Mouse (Mus musculus): ENCODE results near the gene Col15a1.

Col15a1 gene

GRCm38 (mm10) chr4:47302610-47303009 lies 94.6 kb downstream of the Col15a1 start:
- Histone ChIP-seq H3K4me3 (replicated peaks; ENCODE audit: low read length) (no peak overlapping the region), H3K36me3 (ENCODE audit: insufficient read depth, low read length) (no peaks in the 10 kb centered on the region), H3K27me3 (ENCODE audit: insufficient read depth, low read length) (peaks cover 4% of the 10 kb centered on the region; the same call in 1 of the 2 replicates), H3K4me1 (replicated peaks; ENCODE audit: low read depth, low read length) (no peaks in the 10 kb centered on the region), H3K9me3 (ENCODE audit: low read length) (peaks cover 30% of the 10 kb centered on the region)
- TF ChIP-seq NANOG (IDR thresholded peaks at IDR 0.05; ENCODE audit: borderline replicate concordance, low read length) = no peak
- no peak for TF ChIP-seq CTCF (conservative IDR thresholded peaks at IDR 0.05; ENCODE audit: low read length)
- TF ChIP-seq POU5F1 (IDR thresholded peaks at IDR 0.05; ENCODE audit: borderline replicate concordance, low read length) = no peak

DNA sequence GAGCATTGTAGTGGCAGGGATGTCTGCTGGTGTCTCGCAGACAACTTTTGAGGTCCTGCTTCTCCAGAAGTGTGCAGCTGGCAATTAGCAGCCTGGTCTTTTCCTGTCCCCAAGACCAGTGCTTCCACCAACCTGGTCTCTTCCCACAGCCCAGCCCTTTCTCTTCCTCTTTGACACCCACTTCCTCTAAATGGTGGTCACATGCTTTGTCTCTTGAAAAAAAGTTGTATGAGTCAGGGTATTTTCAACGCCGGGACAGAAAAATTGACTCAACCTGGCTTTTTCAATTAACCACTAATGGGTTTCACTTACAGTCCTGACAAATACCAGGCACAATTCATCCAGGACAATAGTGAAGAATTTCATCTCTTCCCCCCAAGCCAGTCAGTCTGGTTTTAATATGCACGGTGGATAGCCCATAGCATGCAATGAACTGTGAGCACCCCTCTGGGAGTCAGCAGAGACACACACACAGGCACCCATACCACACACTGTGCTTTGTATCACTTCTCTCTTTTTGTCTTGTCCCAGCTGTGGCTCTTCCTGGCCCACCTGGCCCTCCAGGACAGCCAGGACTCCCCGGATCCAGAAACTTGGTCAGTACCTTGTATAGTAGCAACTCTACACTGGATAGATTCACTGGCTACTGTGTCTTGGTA lies 95.5 kb downstream of the Col15a1 start:
- H3K4me1 ChIP-seq (replicated peaks; ENCODE audit: low read depth, low read length) = no peaks in the 10 kb centered on the region
- TF ChIP-seq CTCF (conservative IDR thresholded peaks at IDR 0.05; ENCODE audit: low read length) (no peak), POU5F1 (IDR thresholded peaks at IDR 0.05; ENCODE audit: borderline replicate concordance, low read length) (no peak), NANOG (IDR thresholded peaks at IDR 0.05; ENCODE audit: borderline replicate concordance, low read length) (no peak)

DNA sequence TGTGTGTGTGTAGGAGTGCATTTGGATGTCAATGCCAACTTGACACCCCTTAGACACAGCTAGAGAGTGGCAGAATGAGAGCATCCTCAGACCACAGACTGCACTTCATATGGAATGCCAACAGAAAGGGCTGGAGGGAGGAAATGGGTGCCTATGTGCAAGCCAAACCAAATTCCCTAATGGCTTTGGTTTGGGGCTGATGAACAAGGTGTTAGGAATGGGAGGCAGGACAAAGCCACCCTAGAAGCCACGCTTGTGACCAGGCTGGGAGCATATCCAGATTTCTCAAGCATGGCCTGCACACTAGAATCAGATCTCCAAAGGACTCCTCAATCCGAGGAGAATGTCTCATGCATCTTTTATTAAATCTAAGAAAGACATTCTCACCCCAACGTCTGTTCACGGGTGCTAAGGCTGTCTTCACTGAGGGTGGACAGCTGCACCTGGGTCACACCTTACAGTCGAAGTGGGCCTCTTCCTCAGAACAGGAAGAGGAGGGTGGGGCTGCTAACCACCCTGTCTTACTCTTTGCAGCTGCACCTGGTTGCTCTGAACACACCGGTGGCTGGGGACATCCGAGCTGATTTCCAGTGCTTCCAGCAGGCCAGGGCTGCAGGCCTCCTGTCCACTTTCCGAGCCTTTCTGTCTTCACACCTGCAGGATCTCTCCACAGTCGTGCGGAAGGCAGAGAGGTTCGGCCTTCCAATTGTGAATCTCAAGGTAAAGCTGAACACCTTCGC lies 102.1 kb downstream of the Col15a1 start:
- H3K4me3 ChIP-seq (replicated peaks; ENCODE audit: low read length) = no peak overlapping the region
- peaks cover 3% of the 10 kb centered on the region; the same call in 1 of the 2 replicates for H3K27me3 ChIP-seq (ENCODE audit: insufficient read depth, low read length)
- H3K4me1 ChIP-seq (replicated peaks; ENCODE audit: low read depth, low read length) = no peaks in the 10 kb centered on the region
- TF ChIP-seq CTCF (conservative IDR thresholded peaks at IDR 0.05; ENCODE audit: low read length) (no peak), POU5F1 (IDR thresholded peaks at IDR 0.05; ENCODE audit: borderline replicate concordance, low read length) (no peak), NANOG (IDR thresholded peaks at IDR 0.05; ENCODE audit: borderline replicate concordance, low read length) (no peak)
- H3K9me3 ChIP-seq (ENCODE audit: low read length) = peaks cover 15% of the 10 kb centered on the region
- no peaks in the 10 kb centered on the region for H3K36me3 ChIP-seq (ENCODE audit: insufficient read depth, low read length)

More for the DNA sequence above, 95.5 kb downstream of the Col15a1 start:
- Histone ChIP-seq H3K9me3 (ENCODE audit: low read length) (peaks cover 22% of the 10 kb centered on the region), H3K4me3 (replicated peaks; ENCODE audit: low read length) (no peak overlapping the region), H3K36me3 (ENCODE audit: insufficient read depth, low read length) (no peaks in the 10 kb centered on the region), H3K27me3 (ENCODE audit: insufficient read depth, low read length) (peaks cover 4% of the 10 kb centered on the region; the same call in 1 of the 2 replicates)

DNA sequence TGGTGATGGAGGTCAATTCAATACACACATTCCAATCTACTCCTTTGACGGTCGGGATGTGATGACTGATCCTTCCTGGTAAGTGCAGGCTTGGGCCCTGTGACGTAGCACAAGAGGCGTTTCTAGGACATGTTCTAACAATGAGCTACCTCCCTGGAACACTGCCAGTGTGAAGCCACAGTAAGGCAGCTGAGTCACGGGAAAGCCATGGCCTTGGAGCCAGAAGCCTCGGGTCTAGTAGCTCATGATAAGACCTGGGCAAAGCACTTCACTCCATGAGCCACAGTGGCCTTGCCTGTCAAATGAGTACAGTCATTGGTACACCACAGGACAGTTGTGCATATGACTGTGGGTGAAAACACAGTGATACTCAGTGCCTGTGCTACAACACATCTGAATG lies 102.9 kb downstream of the Col15a1 start:
- TF ChIP-seq NANOG (IDR thresholded peaks at IDR 0.05; ENCODE audit: borderline replicate concordance, low read length) = no peak
- TF ChIP-seq CTCF (conservative IDR thresholded peaks at IDR 0.05; ENCODE audit: low read length) = no peak
- no peak for TF ChIP-seq POU5F1 (IDR thresholded peaks at IDR 0.05; ENCODE audit: borderline replicate concordance, low read length)
- H3K4me1 ChIP-seq (replicated peaks; ENCODE audit: low read depth, low read length) = no peaks in the 10 kb centered on the region
- H3K4me3 ChIP-seq (replicated peaks; ENCODE audit: low read length) = no peak overlapping the region
- peaks cover 23% of the 10 kb centered on the region for H3K9me3 ChIP-seq (ENCODE audit: low read length)
- H3K27me3 ChIP-seq (ENCODE audit: insufficient read depth, low read length) = peaks cover 3% of the 10 kb centered on the region; the same call in 1 of the 2 replicates
- no peaks in the 10 kb centered on the region for H3K36me3 ChIP-seq (ENCODE audit: insufficient read depth, low read length)

DNA sequence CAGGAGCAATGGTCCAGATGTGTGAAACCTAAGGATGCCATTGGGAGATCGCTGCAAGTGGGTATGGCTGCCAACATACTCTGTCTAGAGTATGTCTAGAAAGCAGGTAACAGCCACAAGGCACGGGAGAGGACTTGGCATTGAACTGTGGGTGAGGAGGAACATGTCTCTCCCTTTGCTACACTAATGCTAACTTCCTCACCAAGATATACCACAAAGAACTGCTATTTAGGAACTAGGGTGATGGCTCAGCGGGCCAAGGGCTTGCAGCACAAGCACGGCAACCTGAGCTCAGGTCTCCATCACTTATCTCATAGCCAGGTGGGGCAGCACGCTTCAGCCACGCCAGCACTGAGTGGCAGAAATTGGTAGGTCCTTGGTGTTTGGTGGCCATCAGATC lies 103.5 kb downstream of the Col15a1 start:
- Histone ChIP-seq H3K36me3 (ENCODE audit: insufficient read depth, low read length) (no peaks in the 10 kb centered on the region), H3K4me3 (replicated peaks; ENCODE audit: low read length) (no peak overlapping the region), H3K9me3 (ENCODE audit: low read length) (peaks cover 23% of the 10 kb centered on the region), H3K4me1 (replicated peaks; ENCODE audit: low read depth, low read length) (no peaks in the 10 kb centered on the region), H3K27me3 (ENCODE audit: insufficient read depth, low read length) (peaks cover 3% of the 10 kb centered on the region; the same call in 1 of the 2 replicates)
- no peak for TF ChIP-seq POU5F1 (IDR thresholded peaks at IDR 0.05; ENCODE audit: borderline replicate concordance, low read length)
- no peak for TF ChIP-seq CTCF (conservative IDR thresholded peaks at IDR 0.05; ENCODE audit: low read length)
- TF ChIP-seq NANOG (IDR thresholded peaks at IDR 0.05; ENCODE audit: borderline replicate concordance, low read length) = no peak

GRCm38 (mm10) chr4:47311929-47312328 lies 104.0 kb downstream of the Col15a1 start:
- Histone ChIP-seq H3K27me3 (ENCODE audit: insufficient read depth, low read length) (peaks cover 3% of the 10 kb centered on the region; the same call in 1 of the 2 replicates), H3K36me3 (ENCODE audit: insufficient read depth, low read length) (no peaks in the 10 kb centered on the region), H3K4me1 (replicated peaks; ENCODE audit: low read depth, low read length) (no peaks in the 10 kb centered on the region), H3K9me3 (ENCODE audit: low read length) (peaks cover 23% of the 10 kb centered on the region), H3K4me3 (replicated peaks; ENCODE audit: low read length) (no peak overlapping the region)
- TF ChIP-seq NANOG (IDR thresholded peaks at IDR 0.05; ENCODE audit: borderline replicate concordance, low read length) (no peak), CTCF (conservative IDR thresholded peaks at IDR 0.05; ENCODE audit: low read length) (no peak), POU5F1 (IDR thresholded peaks at IDR 0.05; ENCODE audit: borderline replicate concordance, low read length) (no peak)

- peaks cover 23% of the 10 kb centered on the region for H3K9me3 ChIP-seq (ENCODE audit: low read length)
- no peak overlapping the region for H3K4me3 ChIP-seq (replicated peaks; ENCODE audit: low read length)
- peaks cover 3% of the 10 kb centered on the region; the same call in 1 of the 2 replicates for H3K27me3 ChIP-seq (ENCODE audit: insufficient read depth, low read length)
- TF ChIP-seq POU5F1 (IDR thresholded peaks at IDR 0.05; ENCODE audit: borderline replicate concordance, low read length) (no peak), NANOG (IDR thresholded peaks at IDR 0.05; ENCODE audit: borderline replicate concordance, low read length) (no peak), CTCF (conservative IDR thresholded peaks at IDR 0.05; ENCODE audit: low read length) (no peak)
- H3K36me3 ChIP-seq (ENCODE audit: insufficient read depth, low read length) = no peaks in the 10 kb centered on the region
- no peaks in the 10 kb centered on the region for H3K4me1 ChIP-seq (replicated peaks; ENCODE audit: low read depth, low read length)
Observed at GRCm38 (mm10) chr4:47312676-47313075, 104.7 kb downstream of the Col15a1 start.

DNA sequence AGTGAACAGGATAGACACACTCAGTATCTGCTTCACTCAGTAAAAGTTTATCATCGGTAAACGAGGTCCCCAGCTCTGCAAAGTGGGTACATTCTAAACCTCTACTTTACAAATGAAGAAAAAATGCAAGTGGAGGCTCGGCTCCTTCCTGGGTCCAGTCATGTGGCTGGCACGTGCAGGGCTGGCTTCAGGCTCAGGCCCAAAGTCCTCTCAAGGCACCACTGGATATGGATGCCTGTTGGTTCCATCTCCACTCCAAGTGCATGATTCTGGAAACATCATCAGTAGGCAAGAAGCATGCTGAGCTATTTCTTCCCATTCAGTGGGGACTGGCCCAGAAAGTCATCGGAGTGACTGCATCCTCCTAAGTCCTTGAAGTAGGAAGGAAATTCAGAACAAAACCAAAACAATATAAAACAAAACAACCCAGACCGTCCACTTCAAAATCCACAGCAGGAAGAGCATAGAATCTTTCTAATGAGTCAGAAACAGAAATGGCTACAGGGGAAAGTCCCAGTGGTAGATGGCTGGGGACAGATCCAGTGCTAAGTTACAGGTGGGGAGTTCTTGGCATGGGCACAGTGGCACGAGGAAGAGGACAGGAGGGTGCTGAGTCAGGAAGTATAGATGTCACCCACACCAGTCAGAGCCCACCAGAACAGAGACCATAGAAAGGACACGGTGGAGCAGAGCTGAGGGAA lies 105.9 kb downstream of the Col15a1 start:
- no peak overlapping the region for H3K4me3 ChIP-seq (replicated peaks; ENCODE audit: low read length)
- TF ChIP-seq CTCF (conservative IDR thresholded peaks at IDR 0.05; ENCODE audit: low read length) = no peak
- TF ChIP-seq NANOG (IDR thresholded peaks at IDR 0.05; ENCODE audit: borderline replicate concordance, low read length) = no peak
- no peak for TF ChIP-seq POU5F1 (IDR thresholded peaks at IDR 0.05; ENCODE audit: borderline replicate concordance, low read length)

More for the DNA sequence above, 105.9 kb downstream of the Col15a1 start:
- Histone ChIP-seq H3K36me3 (ENCODE audit: insufficient read depth, low read length) (no peaks in the 10 kb centered on the region), H3K27me3 (ENCODE audit: insufficient read depth, low read length) (peaks cover 2% of the 10 kb centered on the region; the same call in 1 of the 2 replicates), H3K9me3 (ENCODE audit: low read length) (peaks cover 23% of the 10 kb centered on the region), H3K4me1 (replicated peaks; ENCODE audit: low read depth, low read length) (no peaks in the 10 kb centered on the region)

Data from E14TG2a.4 (cell line).